Mouse (Mus musculus): ENCODE measurements around the gene Ssxb1.
"Not testable (repeated sequence)": the region's sequence is repeated elsewhere in the genome, so short reads cannot be mapped to it uniquely, and the experiment has no call there.

The Ssxb1 gene

GRCm38 (mm10) chrX:8413005-8413404 lies at the start of gene Ssxb1:
TSS of gene Ssxb1 (plus strand) at chrX:8413305.
- in situ Hi-C loops (cut with MboI) = not testable (repeated sequence)

GRCm38 (mm10) chrX:8366678-8367077 lies 46.4 kb upstream of the Ssxb1 start, which contains the start of gene Ssxb9:
TSS of gene Ssxb9 (plus strand) at chrX:8366978.
- in situ Hi-C loops (cut with MboI) = not testable (repeated sequence)

GRCm38 (mm10) chrX:8461626-8462025 lies 48.5 kb downstream of the Ssxb1 start, which contains the start of gene Ssxb2:
TSS of gene Ssxb2 (minus strand) at chrX:8461726.
- in situ Hi-C loops (cut with MboI) = not testable (repeated sequence)

All from mature B cell (primary cell).